Mouse (Mus musculus) layer of hippocampus, adult 2 months (tissue): ENCODE data around the gene Cpt1b. TPM values are rescaled to one million over a fixed set of nuclear protein-coding genes. Genes with fewer than 3 reads are reported as not detected.

Experiments
- DNase-seq, 2 experiments: peaks; one replicate each; pipeline ENCODE4 v3.0.0; 2022; ENCODE audit warnings: low spot score in 2 of 2
- H3K27ac ChIP-seq: fragments of 200-600 bp; 2 replicates; pipeline ENCODE4 v1.8.1; 2022
- H3K4me3 ChIP-seq: fragments of 200-600 bp; 2 replicates; pipeline ENCODE4 v1.8.1; 2022; ENCODE audit warnings: mild to moderate bottlenecking
- CTCF ChIP-seq: fragments of 200-600 bp; conservative IDR thresholded peaks from 2 replicates; pipeline ENCODE4 v1.8.1; 2022; ENCODE audit warnings: antibody characterized with exemption, mild to moderate bottlenecking, moderate library complexity
- total RNA-seq, 2 experiments: library from RNA; stranded (reverse); gene quantifications; 2 replicates each; pipeline ENCODE4 v1.2.3; 2021

Cpt1b gene
- total RNA-seq, 2 experiments from 2014 or later: 1.3 to 3.1 TPM

DNA sequence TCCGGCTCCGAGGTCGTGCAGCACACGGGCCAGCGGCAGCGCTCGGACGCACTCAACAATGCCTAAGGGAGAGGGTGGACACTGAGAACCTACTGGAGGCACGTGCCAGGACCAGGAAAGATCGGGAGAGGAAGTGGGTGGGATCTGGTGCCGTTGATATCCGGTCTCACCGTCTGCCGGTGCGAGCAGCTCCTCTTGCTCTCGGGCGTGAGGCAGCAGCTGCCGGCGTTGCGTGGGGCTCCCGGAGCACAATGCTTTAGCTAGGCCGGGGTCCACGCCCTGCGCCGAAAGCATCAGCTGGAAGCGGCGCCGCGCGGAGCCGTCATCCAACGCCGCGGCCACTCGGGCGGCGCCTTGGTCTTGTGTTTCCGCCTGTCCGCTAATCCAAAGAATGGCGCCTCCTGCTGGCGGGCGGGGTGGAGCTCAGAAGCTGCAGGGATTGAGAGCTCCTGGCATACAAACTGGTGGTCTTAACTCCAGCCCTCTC lies 51.9 kb downstream of the Cpt1b start, which contains the start of gene Sco2:
Sco2 (minus strand) TSS at position 85 of the 487 bp plus-strand sequence.
- DNase-seq: peak; percentile 87 to 96
- Histone ChIP-seq H3K27ac (peak within 1 kb of the TSS; percentile 99), H3K4me3 (peak within 1 kb of the TSS; percentile 71)
- peak; percentile 91 for TF ChIP-seq CTCF

DNA sequence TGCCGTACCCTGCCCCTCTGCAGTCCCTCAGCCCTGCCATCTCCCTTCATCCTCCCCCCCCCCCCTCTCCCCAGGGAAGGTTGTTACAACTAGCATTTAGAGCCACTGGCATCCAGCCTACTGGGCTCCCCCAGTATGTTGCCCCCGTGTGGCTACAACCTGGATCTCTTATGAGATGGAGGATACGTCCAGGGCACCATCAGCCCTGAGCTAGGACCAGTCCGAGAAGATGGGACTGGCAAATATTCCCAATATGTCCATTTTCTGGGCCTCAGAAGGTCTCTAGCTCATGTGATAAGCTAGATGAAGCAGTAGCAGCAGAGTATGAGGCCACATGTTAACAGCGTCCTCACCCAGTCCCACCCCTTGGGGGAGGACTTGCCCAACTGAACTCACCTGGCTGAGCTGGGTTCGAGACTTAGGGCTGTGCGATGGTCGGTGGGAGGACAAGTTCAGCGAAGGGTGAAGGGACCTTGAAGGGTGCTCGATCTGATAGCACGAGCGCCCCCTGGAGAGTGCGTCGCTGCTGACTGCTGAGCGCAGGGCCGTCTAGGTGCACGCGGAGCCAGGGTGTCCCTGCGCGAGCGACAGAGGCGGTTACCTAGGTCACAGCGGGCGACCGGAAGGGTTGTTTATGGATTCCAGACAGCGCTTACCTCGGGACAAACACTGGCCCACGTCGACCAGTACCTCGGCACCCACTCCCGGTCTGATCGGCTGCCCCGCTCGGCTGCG lies 52.5 kb downstream of the Cpt1b start:
- DNase-seq: peak; percentile 76 to 83
- peak; percentile 77 for TF ChIP-seq CTCF
- peak overlapping the region; percentile 71 for H3K4me3 ChIP-seq
- peak overlapping the region; percentile 99 for H3K27ac ChIP-seq

DNA sequence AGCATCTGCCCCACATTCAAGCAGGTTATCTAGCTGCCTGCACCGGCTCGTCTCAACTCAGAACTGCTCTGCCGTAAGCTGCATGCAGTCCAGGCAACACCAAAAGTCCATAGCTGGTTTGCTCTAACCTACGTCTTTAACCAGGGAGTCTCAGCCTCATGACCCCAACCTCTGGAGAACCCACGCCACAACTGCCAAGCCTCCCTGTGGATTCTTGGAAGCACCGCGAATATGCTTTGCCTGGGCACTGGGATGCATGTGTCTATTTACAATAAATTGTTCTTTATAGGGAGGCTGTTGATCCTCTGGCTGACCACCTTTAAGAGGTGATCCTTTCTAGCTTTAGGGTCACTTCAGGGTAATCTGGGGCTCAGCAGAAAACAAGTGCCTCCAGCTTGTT lies 53.1 kb downstream of the Cpt1b start:
- DNase-seq: no peak
- TF ChIP-seq CTCF: no peak
- Histone ChIP-seq H3K27ac (peak overlapping the region; percentile 99; the same call in 1 of the 2 replicates), H3K4me3 (peak overlapping the region; percentile 71)

DNA sequence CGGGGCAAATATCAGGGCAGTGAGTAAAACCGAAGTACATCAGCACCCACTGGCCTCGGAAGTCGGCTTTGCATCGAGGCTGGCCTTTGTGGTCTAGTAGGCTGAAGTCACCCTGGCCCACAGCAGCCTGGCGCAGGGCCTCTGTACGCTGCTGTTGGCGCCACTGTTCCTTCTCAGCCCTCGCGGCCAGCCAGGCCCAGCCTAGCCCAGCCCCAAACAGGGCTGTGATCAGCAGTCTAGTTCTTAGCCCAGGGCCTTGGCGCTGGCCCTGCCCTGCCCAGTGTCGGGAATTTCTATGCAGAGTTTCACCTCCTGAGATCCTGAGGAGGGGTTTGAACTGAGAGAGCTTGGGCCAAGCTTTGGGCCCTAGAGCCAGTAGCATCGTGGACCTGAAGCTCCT lies 53.6 kb downstream of the Cpt1b start:
- DNase-seq: no peak
- H3K27ac ChIP-seq: no peak overlapping the region
- no peak overlapping the region for H3K4me3 ChIP-seq
- no peak for TF ChIP-seq CTCF

Other genes with a start within 250 kb of the Cpt1b start
- gene Plxnb2, start 245.1 kb downstream of the Cpt1b start, total RNA-seq: 10 to 100 TPM; 49.7 to 59.1 TPM
- gene Dennd6b, start 229.4 kb downstream of the Cpt1b start, total RNA-seq: 10 to 100 TPM; 39.6 to 41.5 TPM
- 100 to 1,000 TPM; 170 to 172 TPM for gene Ppp6r2, start 214.3 kb downstream of the Cpt1b start, total RNA-seq
- 100 to 1,000 TPM; 356 to 361 TPM for gene Sbf1, start 110.6 kb downstream of the Cpt1b start, total RNA-seq
- not detected for gene Adm2, start 103.1 kb downstream of the Cpt1b start, total RNA-seq
- gene Miox, start 91.5 kb downstream of the Cpt1b start, total RNA-seq: not detected
- gene Lmf2, start 70.2 kb downstream of the Cpt1b start, total RNA-seq: 10 to 100 TPM; 14.8 to 20.0 TPM
- gene Ncaph2, start 70.1 kb downstream of the Cpt1b start, total RNA-seq: 100 to 1,000 TPM in 1 of 2 experiments, 10 to 100 TPM in 1; 97.6 to 101 TPM
- 10 to 100 TPM; 28.7 to 33.3 TPM for gene Sco2, start 52.0 kb downstream of the Cpt1b start, total RNA-seq
- 1 to 10 TPM; 1.3 TPM for gene Tymp, start 48.8 kb downstream of the Cpt1b start, total RNA-seq
- gene Odf3b, start 46.6 kb downstream of the Cpt1b start, total RNA-seq: 1 to 10 TPM; 1.9 to 2.9 TPM
- gene Klhdc7b, start 40.9 kb downstream of the Cpt1b start, total RNA-seq: under 1 TPM; 0.59 to 0.71 TPM
- not detected for gene Syce3, start 15.4 kb downstream of the Cpt1b start, total RNA-seq
- 1 to 10 TPM; 1.8 to 3.4 TPM for gene C730034F03Rik, start 3.7 kb upstream of the Cpt1b start, total RNA-seq
- gene Gm44502, start 3.8 kb upstream of the Cpt1b start, total RNA-seq: under 1 TPM in 1 of 2 experiments, not detected in 1; 0.66 TPM
- 10 to 100 TPM; 38.9 to 48.2 TPM for gene Chkb, start 4.0 kb upstream of the Cpt1b start, total RNA-seq
- 100 to 1,000 TPM; 254 to 279 TPM for gene Mapk8ip2, start 28.1 kb upstream of the Cpt1b start, total RNA-seq
- 10 to 100 TPM; 29.2 to 31.4 TPM for gene Arsa, start 51.6 kb upstream of the Cpt1b start, total RNA-seq
- gene Shank3, start 73.8 kb upstream of the Cpt1b start, total RNA-seq: 100 to 1,000 TPM; 243 to 251 TPM
- 1 to 10 TPM in 1 of 2 experiments, under 1 TPM in 1; 0.92 to 1.3 TPM for gene Acr, start 142.5 kb upstream of the Cpt1b start, total RNA-seq
- gene Rabl2, start 166.1 kb upstream of the Cpt1b start, total RNA-seq: 10 to 100 TPM; 29.6 to 29.9 TPM